Mouse (Mus musculus) testis, adult 2 months (tissue): ENCODE measurements around the gene BC035044.

Source experiments
- CTCF ChIP-seq: fragments of 200-500 bp; IDR thresholded peaks from 2 replicates; pipeline ENCODE4 v1.5.1; 2012; ENCODE audit warnings: low read depth, mild to moderate bottlenecking, inconsistent platforms, low read length, moderate library complexity; ENCODE audit not compliant: control insufficient read depth, insufficient read depth, insufficient replicate concordance
- POLR2A ChIP-seq: fragments of 200-500 bp; IDR thresholded peaks from 2 replicates; pipeline ENCODE4 v1.6.1; 2012; ENCODE audit warnings: low read depth, mild to moderate bottlenecking, inconsistent platforms, low read length, moderate library complexity; ENCODE audit not compliant: control insufficient read depth

GRCm38 (mm10) chr6:128843479-128843992 is 47.4 kb downstream of the BC035044 start:
- no peak for TF ChIP-seq CTCF
- TF ChIP-seq POLR2A = no peak
